Mouse (Mus musculus) yolk sac, embryonic 10.5 days (tissue): Measurements from ENCODE around the gene Pik3ap1.

Experiments
- DNase-seq: peaks from one replicate; pipeline ENCODE4 v3.0.0-alpha.2; 2017; ENCODE audit warnings: low spot score

Gene Pik3ap1

GRCm38 (mm10) chr19:41279724-41280244, 105.1 kb downstream of the Pik3ap1 start:
- no peak for DNase-seq

- no peak for DNase-seq
Measured at GRCm38 (mm10) chr19:41278606-41279005, 106.3 kb downstream of the Pik3ap1 start.

- DNase-seq = peak; percentile 40
Measured at GRCm38 (mm10) chr19:41275588-41275987, 109.3 kb downstream of the Pik3ap1 start.

GRCm38 (mm10) chr19:41270906-41271305, 114.0 kb downstream of the Pik3ap1 start:
- DNase-seq = no peak

- DNase-seq = no peak
Measured at GRCm38 (mm10) chr19:41270151-41270727, 114.7 kb downstream of the Pik3ap1 start.

GRCm38 (mm10) chr19:41266251-41266901, 118.5 kb downstream of the Pik3ap1 start:
- no peak for DNase-seq

GRCm38 (mm10) chr19:41264331-41264799, 120.5 kb downstream of the Pik3ap1 start:
- no peak for DNase-seq

GRCm38 (mm10) chr19:41263630-41264295, 121.1 kb downstream of the Pik3ap1 start, which contains the start of gene Tm9sf3:
Tm9sf3 (minus strand) TSS chr19:41263997.
- peak; percentile 87 for DNase-seq

- peak; percentile 73 for DNase-seq
Measured at GRCm38 (mm10) chr19:41262712-41263629, 121.9 kb downstream of the Pik3ap1 start.

GRCm38 (mm10) chr19:41260736-41261135, 124.2 kb downstream of the Pik3ap1 start:
- peak; percentile 21 for DNase-seq

GRCm38 (mm10) chr19:41259256-41259655, 125.6 kb downstream of the Pik3ap1 start:
- no peak for DNase-seq

- DNase-seq = peak; percentile 25
Measured at GRCm38 (mm10) chr19:41258707-41259106, 126.2 kb downstream of the Pik3ap1 start.

GRCm38 (mm10) chr19:41254584-41254983, 130.3 kb downstream of the Pik3ap1 start:
- no peak for DNase-seq

GRCm38 (mm10) chr19:41248968-41249367, 135.9 kb downstream of the Pik3ap1 start:
- DNase-seq = no peak

GRCm38 (mm10) chr19:41248271-41248670, 136.6 kb downstream of the Pik3ap1 start:
- DNase-seq = no peak

GRCm38 (mm10) chr19:41246271-41246670, 138.6 kb downstream of the Pik3ap1 start:
- no peak for DNase-seq

GRCm38 (mm10) chr19:41244581-41244980, 140.3 kb downstream of the Pik3ap1 start:
- DNase-seq = peak; percentile 9

GRCm38 (mm10) chr19:41241997-41242396, 142.9 kb downstream of the Pik3ap1 start:
- DNase-seq = no peak

- no peak for DNase-seq
Measured at GRCm38 (mm10) chr19:41233698-41234097, 151.2 kb downstream of the Pik3ap1 start.
